Mouse (Mus musculus) right cerebral cortex, postnatal 10 days (tissue): ENCODE data around the gene Crabp2.
A peak's percentile ranks its signal among the peaks of the same experiment; 100 is the strongest.

Experiments used
- DNase-seq, 2 experiments: peaks; one replicate each; pipeline ENCODE4 v3.0.0; 2021; ENCODE audit warnings: low spot score in 2 of 2

Gene Crabp2

DNA sequence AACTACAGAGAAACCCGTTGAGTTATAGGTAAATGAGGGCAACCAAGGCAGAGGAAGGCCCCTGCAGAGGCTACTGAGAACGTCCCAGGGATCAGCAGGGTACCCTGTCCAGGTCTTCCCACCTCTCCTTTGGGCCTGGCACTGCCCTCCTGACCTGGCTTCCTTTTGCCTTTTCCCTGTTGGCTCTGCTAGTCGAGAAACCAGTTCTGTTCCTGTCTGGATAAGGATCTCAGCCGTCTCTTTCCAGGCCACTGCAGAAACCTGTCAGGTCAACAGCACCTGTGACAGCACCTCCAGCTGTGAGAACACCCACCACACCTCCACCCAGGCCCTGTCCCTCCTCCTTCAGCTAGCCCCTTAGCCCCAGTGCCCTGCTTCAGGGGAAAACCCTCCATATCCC, 10.0 kb downstream of the Crabp2 start:
- DNase-seq = no peak

DNA sequence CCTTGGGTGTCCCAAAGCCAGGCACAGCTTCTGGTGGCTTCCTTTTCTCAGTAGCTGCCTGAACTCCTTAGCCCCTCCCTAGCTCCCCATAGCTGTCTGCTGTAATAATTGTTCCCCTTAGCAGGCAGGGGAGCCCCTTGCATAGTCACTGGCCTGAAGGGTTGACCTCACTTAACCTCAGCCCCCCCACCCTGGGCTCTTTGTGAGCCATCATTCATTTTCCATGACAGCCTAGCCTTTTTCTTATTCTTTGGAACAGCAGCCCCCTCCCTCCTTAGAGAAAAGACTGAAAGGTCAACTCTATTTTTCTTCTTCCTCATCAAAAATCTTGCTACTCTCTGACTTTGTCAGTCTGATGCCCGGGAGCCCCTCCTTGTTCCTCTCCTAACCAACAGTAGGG, 10.5 kb downstream of the Crabp2 start:
- no peak for DNase-seq

- DNase-seq = no peak
Measured at GRCm38 (mm10) chr3:87959371-87959770, 10.9 kb downstream of the Crabp2 start.

DNA sequence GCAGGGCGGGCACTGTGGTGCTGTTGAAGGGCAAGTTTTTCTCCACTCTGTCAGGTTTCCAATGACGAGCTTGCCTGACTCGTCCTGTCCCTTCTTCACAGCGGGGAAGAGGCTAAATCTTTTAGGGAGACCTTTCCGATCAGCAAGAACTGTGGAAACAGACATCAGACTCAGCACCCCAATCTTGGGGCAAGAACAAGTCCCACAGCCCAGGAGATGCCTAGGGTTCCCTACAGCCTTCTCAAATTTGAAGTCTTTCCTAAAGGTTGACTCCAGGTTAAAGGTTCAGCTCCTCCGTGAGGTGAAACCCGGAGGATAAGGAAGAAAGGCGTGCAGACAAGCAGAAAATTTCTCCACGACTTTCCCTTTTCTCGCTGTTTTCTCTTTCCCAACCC, 11.7 kb downstream of the Crabp2 start:
- no peak for DNase-seq

DNA sequence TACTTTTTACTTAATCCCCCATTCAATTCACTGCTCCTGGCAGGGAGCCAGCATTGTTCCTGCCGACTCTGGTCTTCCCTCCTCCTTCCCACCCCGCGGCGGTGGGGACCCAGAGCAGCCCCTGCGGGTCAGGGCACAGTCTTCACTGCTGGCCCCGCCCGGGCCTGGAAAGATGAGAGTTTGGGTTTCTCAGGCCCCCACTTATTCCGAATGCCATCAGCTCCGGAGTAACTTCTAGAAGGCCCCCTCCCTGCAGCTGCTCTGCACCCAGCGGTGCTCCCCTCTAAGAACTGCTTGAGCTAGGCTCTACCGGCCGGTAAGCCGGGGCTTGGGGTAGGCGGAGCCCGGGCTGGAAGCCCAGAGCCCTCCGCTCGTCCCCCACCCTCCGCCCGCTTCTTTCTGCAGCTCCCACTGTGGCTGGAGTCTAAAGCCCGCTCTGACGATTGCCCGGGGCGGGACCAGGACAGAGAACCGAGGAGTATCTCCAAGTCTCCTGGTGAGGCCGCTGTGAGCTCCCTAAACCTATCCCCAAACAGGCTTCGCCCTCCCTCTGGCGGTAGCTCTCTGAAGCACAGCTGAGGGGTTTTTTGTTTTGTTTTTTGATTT, 12.2 kb downstream of the Crabp2 start:
- DNase-seq = peak; percentile 92

GRCm38 (mm10) chr3:87970184-87970938, 21.9 kb downstream of the Crabp2 start:
- DNase-seq = peak in 1 of 2 experiments; percentile 72

GRCm38 (mm10) chr3:87970939-87971488, 22.5 kb downstream of the Crabp2 start, which contains the start of gene Nes:
Gene Nes (plus strand): TSS chr3:87971078.
- peak; percentile 54 to 67 for DNase-seq

DNA sequence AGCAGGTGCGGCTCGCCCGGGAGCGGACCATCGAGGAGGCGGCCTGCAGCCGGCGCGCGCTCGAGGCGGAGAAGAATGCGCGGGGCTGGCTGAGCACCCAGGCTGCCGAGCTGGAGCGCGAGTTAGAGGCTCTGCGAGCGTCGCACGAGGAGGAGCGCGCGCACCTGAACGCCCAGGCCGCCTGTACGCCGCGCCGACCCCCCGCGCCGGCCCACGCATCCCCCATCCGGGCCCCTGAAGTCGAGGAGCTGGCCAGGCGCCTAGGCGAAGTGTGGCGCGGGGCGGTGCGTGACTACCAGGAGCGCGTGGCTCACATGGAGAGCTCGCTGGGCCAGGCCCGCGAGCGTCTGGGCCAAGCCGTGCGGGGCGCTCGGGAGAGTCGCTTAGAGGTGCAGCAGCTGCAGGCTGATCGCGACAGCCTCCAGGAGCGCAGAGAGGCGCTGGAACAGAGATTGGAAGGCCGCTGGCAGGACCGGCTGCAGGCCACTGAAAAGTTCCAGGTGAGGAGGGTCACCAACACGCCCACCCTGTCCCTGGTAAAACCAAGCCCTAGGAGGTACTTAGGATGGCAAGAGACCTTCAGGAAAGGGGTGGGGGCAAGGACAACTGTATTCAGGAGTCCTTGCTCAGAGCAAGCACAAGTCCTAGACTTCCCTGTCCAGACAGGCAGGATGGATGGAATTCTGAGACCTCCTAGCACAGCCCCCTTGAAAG, 23.2 kb downstream of the Crabp2 start:
- DNase-seq = no peak

DNA sequence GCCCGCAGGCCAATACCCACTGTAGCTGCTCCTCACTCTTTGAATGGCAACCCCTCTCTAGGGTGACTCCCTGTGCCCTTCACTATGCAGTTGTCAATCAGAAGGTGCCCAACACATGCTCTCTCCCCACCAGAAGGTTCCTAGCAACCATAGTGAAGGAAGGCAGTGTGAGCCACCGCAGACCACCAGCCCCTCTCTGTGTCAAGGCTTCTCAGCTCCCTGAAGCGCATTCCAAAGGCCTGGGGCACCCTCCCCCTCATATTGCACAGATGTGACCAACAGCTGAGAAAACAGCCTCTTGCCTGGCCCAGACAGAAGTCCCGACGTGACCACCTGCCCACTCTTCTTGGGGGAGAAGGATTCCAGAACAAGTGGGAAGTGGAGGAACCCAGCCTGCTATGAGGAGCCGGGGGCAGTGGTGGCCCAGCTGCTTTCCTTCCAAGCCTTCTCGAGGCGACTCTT, 23.8 kb downstream of the Crabp2 start:
- DNase-seq = no peak

DNA sequence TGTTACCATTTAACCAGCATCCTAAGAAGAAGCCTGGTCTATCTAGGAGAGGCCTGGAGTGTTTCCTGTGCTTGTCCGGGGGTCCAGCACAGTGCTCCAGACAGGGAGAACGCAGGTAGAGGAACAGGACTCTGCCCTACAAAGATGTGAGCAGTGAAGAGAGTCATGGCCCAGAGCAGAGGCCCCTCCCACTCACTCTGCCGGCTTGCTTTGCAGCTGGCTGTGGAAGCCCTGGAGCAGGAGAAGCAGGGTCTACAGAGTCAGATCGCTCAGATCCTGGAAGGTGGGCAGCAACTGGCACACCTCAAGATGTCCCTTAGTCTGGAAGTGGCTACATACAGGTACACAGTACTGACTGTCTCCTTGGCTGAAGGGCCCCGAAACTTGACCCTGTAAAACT, 24.3 kb downstream of the Crabp2 start:
- no peak for DNase-seq

GRCm38 (mm10) chr3:87973593-87974380, 25.3 kb downstream of the Crabp2 start:
- no peak for DNase-seq

- DNase-seq = no peak
Measured at GRCm38 (mm10) chr3:87974381-87974987, 26.0 kb downstream of the Crabp2 start.

- DNase-seq = no peak
Measured at GRCm38 (mm10) chr3:87979493-87979892, 31.0 kb downstream of the Crabp2 start.

DNA sequence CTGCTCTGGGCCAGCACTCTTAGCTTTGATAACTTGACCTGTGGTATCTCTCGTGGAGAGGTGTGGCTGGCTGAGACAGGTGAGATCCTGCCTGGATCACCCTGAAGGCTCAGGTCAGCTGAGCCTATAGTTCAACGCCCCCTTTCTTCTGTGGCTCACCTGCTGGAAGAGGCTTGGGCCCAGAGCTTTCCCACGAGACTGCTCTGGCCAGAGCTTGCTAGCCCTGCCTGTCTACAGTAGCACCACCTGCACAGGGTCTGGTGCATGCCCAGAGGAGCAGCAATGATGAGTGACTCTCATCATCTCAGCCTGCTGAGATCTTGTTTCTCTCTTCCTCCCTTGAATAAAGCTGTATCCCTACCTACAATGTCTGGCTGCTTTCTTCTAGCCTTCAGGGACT, 31.6 kb downstream of the Crabp2 start:
- DNase-seq = no peak

GRCm38 (mm10) chr3:87980728-87981127, 32.3 kb downstream of the Crabp2 start:
- DNase-seq = no peak

DNA sequence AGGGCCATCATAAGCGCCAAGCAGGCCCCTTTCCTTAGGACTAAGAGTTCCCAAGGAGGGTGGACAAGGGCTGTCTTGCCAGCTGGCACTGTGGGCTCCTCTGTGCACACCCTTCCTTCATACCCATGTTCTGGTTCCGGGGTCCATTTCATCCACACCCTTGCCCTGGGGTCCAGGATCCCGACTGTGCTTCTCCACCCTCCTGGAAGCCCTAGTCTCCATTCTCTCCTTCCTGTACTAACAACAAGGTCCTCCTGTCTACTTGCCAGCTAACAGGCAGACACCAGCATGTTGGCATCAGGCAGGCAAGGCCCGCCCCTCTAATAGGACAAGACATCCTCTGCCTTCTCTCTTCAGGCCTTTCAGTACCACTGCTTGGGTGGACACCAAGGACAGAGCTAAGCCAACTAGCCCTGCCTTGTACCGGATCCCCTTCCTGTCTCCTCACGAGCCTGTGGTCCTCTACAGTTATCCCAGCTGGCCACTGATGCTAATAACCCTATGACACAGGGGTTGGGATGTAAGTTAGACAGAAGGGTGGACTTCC, 32.8 kb downstream of the Crabp2 start:
- no peak for DNase-seq

DNA sequence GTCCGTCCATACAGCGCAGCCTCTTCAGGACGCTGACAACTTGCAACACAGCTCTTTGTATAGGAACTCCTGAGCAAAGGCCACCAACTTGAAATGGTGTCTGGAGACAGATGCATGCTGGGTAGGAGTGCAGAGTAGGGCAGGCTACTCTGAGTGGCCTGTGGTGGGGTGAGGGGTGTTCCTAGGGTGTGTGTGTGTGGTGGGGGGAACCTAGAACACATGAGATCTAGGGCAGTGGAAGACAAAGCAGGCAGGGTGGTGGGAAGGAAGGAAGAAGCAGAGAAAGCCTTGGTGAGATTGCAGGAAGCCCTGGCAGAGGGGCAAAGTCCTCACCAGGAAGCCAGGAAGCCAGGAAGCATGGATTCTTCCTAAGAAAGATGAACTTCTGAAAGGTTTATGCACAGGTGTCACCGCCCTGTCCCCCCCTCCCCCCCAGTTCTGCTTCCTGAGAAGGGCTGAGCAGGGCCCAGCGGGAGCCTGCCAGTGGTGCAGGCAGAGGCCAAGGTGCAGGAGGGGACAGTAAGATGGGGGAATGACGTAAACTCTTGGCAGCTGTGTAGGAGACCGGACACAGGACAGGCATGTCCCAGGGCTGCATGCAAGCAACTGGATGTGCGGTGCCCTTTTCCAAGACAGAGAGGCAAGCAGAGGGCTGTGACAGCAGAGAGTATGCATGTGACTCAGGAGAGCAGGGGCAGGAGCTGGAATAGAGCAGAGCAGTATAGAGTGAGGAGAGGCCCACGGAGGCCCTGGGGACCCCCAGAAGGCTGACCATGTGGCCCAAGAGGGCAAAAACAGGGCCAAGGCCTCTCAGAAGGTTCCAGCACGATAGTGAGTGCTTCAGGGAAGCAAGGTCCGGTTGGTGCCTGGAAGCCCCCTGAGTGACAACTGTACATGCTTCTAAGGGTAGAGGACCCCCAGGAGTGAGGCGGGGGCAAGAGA, 33.7 kb downstream of the Crabp2 start:
- DNase-seq = no peak

DNA sequence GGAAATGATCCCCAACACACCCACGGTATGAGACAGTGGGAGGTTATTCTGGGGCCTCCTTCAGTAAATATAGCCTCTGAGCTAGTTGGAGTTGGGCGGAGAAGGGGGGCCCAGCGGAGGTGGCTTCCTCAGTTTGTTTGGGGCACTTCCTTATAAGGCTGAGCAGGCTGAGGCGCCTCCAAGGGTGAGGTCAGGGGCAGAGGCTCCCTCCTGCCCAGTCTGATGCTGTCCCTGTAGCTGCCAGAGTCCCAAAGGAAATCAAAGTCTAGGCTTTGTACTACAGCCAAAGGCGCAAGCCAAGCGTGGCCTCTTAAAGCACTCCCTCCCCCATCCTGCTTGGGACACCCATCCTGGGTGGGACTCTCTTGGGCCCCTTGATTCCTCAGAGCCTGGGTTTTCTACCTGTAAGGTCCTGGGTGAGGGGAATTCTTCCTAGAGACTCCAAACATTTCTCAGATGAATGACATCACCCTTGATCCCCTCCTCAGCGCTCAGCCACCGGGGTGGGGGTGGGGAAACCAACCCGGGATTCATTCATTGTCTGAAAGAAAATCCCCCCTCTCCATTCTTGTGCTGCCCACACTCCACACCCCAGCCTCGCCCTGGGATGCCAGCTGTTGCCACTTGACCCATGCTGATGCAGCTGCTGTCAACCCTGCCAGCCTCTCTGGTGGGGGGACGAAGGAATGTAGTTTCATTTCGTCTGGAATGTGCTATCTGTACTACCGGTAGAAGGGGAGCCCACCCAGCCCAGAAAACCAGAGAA, 34.6 kb downstream of the Crabp2 start:
- DNase-seq = no peak

- DNase-seq = no peak
Measured at GRCm38 (mm10) chr3:87983627-87984026, 35.2 kb downstream of the Crabp2 start.
